Mouse (Mus musculus) layer of hippocampus, adult 8-10 months (tissue): ENCODE measurements around the gene Map2k3. TPM values are rescaled to one million over a fixed set of nuclear protein-coding genes. Genes with fewer than 3 reads are reported as not detected.

Experiments
- DNase-seq, 2 experiments: peaks; one replicate each; pipeline ENCODE4 v3.0.0; 2022; ENCODE audit warnings: low spot score in 2 of 2
- total RNA-seq, 4 experiments: library from RNA; stranded (reverse); gene quantifications; 2 replicates each; pipeline ENCODE4 v1.2.4; 2022

Map2k3 gene
- total RNA-seq, 4 experiments from 2014 or later = 12.8 to 19.8 (median 16.8) TPM

DNA sequence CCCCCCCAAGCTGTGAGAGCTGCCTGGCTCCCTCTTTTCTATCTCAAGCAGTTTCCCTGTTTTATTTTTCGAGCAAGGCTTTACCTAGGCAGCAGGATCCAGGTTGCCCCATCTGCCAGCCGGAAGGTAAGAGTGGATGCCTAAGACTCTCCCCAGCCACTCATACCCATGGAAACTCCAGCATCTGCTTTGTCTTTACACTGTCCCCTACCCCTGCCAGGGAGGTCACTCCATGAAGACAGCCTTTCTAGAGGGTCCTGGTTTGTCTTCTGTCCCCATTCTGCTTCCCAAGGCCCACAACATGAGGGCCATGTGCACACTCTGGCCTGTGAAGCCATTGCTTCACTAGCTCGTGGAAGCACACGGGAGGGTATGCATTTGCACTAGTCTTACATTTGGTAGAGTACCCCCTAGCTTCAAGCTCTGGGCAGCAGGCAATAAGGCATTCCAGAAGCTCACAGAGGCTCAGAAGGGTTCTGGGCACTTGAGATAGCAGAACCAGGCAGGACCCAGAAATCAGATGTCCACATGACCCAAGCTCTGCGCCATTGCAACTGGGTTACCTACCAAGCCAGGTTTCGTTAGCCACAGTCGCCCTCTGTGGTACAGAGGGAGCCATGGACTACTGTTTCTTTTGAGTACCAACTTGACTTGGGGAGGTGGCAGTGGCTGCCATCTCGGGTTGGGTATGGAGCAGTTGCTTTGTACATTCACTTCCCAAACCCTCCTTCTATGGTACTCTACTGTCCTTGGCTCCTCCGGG lies 24.0 kb downstream of the Map2k3 start:
- DNase-seq = no peak

DNA sequence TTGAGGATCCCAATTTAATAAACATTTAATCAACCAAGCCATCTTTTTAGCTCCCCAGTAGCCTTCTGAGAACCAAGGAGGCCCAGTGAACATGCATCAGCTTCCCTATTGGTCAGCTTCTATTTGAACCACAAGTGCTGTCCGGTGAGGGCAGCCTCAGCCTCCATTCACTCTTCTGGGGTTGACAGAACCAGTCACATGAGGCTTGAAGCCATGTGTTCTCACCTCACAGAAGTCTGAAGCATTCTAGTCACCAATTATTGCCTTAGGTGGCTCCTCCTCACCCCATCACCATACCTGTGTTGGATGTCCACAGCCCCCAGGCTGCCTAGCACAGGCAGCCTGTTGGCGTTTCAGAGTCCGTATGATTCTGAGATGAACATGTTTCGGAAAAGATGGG lies 27.1 kb downstream of the Map2k3 start:
- DNase-seq = no peak

DNA sequence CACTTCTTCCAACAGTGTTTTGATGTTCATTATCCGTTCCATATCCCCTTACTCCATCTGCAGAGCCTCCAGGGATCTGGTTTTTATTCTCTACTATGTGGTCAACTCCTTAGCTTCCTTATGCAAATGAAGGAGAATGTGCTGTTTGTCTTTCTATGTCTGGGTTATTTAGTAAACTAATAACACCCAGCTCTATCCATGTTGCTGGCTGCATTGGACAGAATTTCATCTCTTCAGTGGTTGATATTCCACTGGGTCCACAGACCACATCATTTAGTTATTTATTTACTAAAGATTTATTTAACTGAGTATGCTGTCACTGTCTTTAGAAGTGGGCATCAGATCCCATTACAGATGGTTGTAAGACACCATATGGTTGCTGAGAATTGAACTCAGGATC lies 29.3 kb downstream of the Map2k3 start:
- DNase-seq = no peak

DNA sequence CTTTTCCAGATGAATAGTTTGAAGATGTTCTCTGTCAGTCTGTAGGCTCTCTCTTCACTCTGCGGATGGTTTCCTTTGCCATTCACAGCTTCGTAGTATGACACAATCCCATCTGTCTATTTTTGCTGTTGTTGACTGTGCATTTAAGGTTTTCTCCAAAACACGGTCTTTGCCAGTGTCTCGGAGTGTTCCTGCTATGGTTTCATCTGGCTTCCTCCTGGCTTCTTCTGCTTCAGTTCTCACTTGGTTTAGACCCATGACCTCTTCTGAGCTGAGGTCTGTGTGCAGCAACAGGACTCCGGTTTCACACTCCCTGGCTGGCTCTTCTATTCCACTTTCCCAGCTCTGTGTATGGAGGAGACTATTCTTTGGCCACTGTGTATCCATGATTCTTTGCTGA lies 30.9 kb downstream of the Map2k3 start:
- no peak for DNase-seq

DNA sequence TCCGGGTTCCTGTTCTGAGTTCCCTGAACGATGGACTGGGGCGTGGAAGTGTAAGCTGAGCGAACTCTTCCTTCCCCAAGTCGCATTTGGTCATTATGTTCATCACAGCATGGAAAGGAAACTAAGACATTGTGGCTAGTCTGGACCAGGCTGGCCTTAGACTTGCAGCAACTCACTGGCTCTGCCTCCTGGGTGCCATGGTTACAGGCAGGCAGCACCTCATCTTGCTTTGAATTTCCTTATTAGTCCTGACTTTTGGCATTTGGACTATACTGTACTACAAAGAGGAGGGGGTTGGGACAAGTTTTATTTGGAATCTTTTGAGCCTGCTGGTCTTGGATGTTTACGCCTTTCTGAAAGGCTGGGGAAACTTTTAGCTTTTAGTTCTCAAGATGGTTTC lies 35.1 kb downstream of the Map2k3 start:
- DNase-seq = no peak

DNA sequence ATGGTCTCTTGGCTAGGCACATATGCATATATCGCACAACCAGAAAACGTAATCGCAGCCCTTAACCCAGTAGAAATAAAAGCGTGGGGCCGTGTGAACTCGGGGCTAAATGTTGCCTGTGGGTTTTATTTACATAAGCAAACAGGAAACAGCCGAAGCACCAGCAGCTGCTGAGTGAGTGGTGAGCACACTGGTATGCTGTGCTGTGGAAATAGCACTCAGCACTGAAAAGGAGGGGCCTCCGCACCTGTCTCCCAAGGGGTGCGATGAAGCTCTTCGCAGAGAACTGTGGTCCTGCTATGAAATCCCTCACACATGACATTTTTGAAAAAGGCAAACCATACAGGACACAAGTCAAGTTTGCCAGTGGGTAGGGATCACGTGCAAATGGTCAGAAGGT lies 43.3 kb downstream of the Map2k3 start:
- no peak for DNase-seq

DNA sequence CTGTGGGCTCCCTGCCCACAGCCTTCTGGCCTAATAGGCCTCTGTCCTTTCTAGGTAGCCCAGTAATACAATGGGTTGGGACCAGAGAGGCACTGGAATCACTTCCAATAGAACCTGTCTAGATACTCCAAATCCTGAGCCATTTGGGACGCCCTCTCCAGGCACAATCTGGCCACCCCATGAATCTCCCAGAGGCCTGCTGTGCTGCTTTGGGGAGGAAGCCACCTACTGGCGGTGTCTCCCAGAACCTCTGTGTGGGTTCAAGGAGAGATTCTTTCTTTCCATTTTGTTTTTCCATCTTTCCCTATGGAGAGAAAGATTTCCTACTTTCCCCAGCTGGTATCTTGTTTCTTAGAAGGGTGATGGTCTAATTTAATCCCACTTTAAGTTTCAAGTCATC lies 44.4 kb downstream of the Map2k3 start:
- no peak for DNase-seq

DNA sequence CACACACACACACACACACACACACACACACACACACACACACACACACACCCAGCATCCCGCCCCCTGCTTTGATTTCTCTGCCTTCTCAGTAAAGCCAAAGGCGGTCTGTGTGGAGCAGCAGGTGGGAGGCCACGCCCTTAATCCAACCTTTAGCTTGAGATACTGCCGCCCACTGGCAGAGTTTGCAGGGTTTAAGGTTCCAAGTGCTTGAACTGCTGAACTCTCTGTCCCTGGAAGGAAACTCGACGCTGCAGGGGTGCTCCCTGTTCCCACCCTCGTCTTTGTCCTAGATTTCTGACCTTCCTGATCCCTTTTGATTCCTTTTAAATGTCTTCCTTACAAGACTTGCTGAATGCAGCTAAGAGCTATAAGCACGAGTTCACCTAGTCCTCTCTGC lies 44.9 kb downstream of the Map2k3 start:
- DNase-seq = no peak

DNA sequence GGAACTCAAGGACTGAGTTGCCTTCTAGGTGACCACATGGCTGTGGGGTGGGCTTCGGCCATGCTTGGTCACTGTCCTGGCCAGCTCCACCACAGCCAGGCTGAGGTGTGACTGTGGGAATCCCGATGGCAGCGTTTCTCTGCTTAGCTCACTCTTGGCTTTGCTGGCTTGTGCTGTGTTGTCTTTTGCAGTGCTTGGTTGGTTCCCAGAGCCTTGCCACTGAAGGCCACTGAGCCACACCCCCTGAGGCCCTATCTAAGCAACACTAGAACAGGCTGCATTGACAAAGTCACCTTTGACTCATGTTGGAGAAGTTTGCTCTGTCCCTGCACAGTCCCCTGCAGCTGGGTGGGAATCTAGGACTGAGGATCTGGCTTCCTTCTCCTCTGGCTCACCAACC lies 45.3 kb downstream of the Map2k3 start:
- DNase-seq = no peak

DNA sequence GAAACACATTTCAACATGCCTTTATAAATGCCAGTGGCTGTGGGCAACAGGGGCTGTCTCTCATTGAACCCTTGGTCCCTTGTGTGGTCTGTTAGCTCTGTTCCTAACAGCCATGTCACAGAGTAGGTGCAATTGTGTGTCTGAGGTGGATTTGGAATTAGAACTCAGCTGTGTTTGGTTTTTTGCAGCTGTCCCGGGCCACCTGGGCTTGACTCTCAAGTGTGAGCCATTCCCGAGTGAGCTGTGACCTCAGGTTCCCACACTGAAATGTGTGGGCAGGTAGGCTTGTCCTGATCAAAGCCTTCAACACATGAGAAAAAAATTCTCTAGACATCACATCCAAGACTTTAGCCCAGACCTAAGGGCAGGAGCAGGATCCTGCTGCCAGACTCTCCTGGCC lies 46.8 kb downstream of the Map2k3 start:
- no peak for DNase-seq

DNA sequence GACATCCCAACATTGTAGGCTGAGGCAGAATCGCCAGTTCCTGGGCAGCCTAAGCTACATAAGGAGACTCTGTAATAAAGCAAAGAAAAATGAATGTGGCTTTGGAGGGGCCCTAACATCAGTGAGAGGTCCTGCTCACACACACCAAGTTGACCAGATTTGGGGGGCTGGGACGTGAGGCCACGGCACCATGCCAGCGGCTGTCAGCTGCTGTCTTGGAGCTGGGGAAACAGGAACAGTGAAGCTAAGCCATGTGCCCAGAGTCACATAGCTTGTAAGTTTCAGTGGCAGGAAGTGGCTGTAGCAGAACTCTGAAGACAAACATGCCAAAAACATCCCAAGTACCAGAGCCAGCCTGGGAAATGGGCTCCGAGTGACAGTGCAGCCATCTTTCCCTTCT lies 48.0 kb downstream of the Map2k3 start:
- DNase-seq = no peak

DNA sequence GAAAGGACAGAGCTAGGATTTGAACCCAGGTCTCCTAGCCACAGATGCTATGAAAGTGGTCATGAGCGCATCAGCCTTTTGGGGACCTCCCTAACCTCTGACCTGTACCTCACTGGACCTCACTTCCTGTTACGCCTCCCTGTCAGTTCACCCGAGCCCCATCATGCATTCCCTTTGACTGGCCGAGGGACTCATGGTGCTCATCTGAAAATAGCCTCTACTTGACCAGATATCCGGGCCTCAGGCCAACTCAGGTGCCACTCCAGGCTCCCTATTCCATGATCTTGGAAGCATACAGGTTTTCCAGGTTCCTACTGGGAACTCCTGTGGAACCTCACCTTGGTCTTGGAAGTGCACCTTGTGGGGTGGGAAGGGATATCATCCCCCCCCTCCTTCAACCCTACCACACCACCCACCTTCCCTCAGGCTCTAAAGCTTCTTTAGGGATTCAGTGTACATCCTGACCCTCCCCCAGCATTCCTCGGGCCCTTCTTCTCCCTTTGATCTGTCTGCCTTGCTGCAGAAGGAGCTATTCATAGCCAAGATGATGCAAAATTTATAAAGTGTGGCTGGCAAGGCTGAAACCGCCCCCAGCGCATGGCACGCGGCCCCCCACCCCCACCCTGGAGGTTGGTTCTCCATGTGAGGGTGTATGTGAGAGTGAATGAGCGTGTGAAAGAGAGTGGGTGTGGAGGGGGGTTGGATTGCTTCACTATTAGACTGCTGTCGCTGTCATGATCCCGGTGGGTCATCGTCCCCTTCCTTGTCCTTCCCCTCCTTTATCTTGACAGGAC lies 50.1 kb downstream of the Map2k3 start:
- no peak for DNase-seq

DNA sequence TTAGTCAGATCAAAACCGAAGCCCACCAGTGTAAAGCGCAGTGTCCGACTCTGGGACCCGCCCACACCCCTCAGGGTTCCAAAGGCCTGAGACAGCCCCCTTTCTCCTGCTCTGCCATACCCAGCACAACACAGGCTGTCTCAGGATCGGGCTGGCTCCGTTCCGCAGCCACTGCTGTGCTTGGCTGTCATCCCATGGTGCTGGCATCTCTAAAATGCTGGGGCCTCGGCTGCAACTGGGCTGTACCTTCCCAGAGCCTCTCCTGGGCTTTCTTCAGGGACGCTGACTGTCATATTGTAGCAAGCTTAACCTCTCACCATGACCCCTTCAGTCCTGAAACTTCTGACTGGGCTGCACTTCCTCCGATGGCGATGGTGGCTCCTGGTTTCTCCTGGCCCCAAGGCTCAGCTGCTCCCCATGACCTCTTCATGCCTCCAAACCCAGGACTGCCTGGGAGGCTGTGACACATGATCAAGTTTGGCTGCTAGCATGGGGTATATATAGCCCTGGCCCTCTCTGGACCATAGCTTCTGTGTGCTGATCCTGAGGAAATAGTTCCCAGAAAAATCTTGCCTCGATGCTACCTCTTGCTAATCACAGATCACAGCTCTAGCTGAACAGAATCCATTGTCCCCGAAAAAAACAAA lies 53.2 kb downstream of the Map2k3 start:
- DNase-seq = peak in 1 of 2 experiments; percentile 52

DNA sequence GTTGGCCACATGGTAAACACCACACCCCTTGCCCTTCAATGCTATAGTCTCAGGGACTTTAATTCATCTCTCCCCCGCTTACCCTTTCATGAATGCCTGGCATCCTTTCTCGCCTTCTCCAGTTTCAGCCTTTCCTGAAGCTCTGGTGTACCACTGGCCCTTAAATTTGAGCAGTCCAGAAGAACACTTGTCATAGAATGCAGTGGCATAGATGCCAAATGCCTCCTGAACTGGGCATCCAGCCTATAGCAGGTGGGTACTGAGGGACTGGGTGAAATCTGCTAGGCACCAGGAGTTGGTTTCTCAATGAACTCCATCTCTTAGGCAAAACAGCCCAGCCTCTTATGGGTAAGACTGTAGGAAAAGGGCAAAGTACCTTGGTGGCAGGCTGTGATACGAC lies 58.6 kb downstream of the Map2k3 start:
- DNase-seq = no peak

Other genes with a start within 250 kb of the Map2k3 start
- 10 to 100 TPM; 40.1 to 49.3 (median 43.9) TPM for gene Llgl1, start 232.3 kb upstream of the Map2k3 start, total RNA-seq
- gene Flii, start 204.8 kb upstream of the Map2k3 start, total RNA-seq = 10 to 100 TPM; 66.4 to 79.1 (median 71.5) TPM
- 10 to 100 TPM; 20.8 to 22.8 (median 21.8) TPM for gene Mief2, start 203.6 kb upstream of the Map2k3 start, total RNA-seq
- gene Top3a, start 154.7 kb upstream of the Map2k3 start, total RNA-seq = 1 to 10 TPM; 5.6 to 8.8 (median 6.3) TPM
- 10 to 100 TPM; 31.6 to 38.1 (median 35.7) TPM for gene Smcr8, start 154.5 kb upstream of the Map2k3 start, total RNA-seq
- 10 to 100 TPM in 1 of 4 experiments, 1 to 10 TPM in 3; 4.4 to 11.7 (median 8.5) TPM for gene Shmt1, start 120.3 kb upstream of the Map2k3 start, total RNA-seq
- gene Dhrs7b, start 101.4 kb upstream of the Map2k3 start, total RNA-seq = 10 to 100 TPM; 26.3 to 27.9 (median 27.4) TPM
- 10 to 100 TPM; 25.3 to 27.8 (median 27.1) TPM for gene Tmem11, start 52.8 kb upstream of the Map2k3 start, total RNA-seq
- gene Natd1, start 17.3 kb upstream of the Map2k3 start, total RNA-seq = 10 to 100 TPM in 3 of 4 experiments, 1 to 10 TPM in 1; 9.4 to 16.6 (median 13.1) TPM
- gene Kcnj12, start 90.5 kb downstream of the Map2k3 start, total RNA-seq = 1 to 10 TPM; 6.7 to 7.8 (median 7.4) TPM
- 1 to 10 TPM; 2.3 to 3.2 (median 2.8) TPM for gene Tnfrsf13b, start 194.7 kb downstream of the Map2k3 start, total RNA-seq
- 100 to 1,000 TPM; 195 to 218 (median 201) TPM for gene Usp22, start 243.0 kb downstream of the Map2k3 start, total RNA-seq